Mouse (Mus musculus) heart, embryonic 14.5 days (tissue): ENCODE results near the gene Rpl38. TPM values are rescaled to one million over a fixed set of nuclear protein-coding genes. Genes with fewer than 3 reads are reported as not detected.
"Not testable (repeated sequence)": the region's sequence is repeated elsewhere in the genome, so short reads cannot be mapped to it uniquely, and the experiment has no call there.

Experiments used
- ATAC-seq: fragments of 200-750 bp; cut with Nextera tagmentation; 2 replicates; pipeline ENCODE4 v1.8.0; 2017; ENCODE audit warnings: low read depth, moderate TSS enrichment; ENCODE audit not compliant: insufficient number of reproducible peaks, insufficient read depth, low FRiP score
- H3K27ac ChIP-seq, 2 experiments: fragments of 200-500 bp in 1 of 2; fragments of 300-500 bp in 1 of 2; sonication (generic) in 1 of 2; replicated peaks in 1 of 2; 2 replicates each; pipeline ENCODE4 v1.5.1; 2012 to 2014; ENCODE audit warnings: low read depth in 2 of 2, low read length in 2 of 2, control low read depth in 1 of 2, mild to moderate bottlenecking in 1 of 2, mixed read lengths in 1 of 2; ENCODE audit not compliant: control insufficient read depth in 1 of 2, insufficient read depth in 1 of 2
- H3K27me3 ChIP-seq: fragments of 300-500 bp; sonication (generic); 2 replicates; pipeline ENCODE4 v1.6.1; 2014; ENCODE audit warnings: mild to moderate bottlenecking, low read length, control low read depth; ENCODE audit not compliant: control insufficient read depth, insufficient read depth
- H3K36me3 ChIP-seq: fragments of 300-500 bp; sonication (generic); 2 replicates; pipeline ENCODE4 v1.6.1; 2014; ENCODE audit warnings: mild to moderate bottlenecking, control low read depth, low read length, mixed read lengths; ENCODE audit not compliant: control insufficient read depth, insufficient read depth
- H3K4me1 ChIP-seq, 2 experiments: fragments of 200-500 bp in 1 of 2; fragments of 300-500 bp in 1 of 2; sonication (generic) in 1 of 2; 2 replicates each; pipeline ENCODE4 v1.6.1; 2012 to 2014; ENCODE audit warnings: low read length in 2 of 2, control low read depth in 1 of 2, mixed read lengths in 1 of 2; ENCODE audit not compliant: control insufficient read depth in 2 of 2, insufficient read depth in 2 of 2
- H3K4me2 ChIP-seq: fragments of 300-500 bp; sonication (generic); 2 replicates; pipeline ENCODE4 v1.6.1; 2014; ENCODE audit warnings: mild to moderate bottlenecking, low read length
- H3K4me3 ChIP-seq, 2 experiments: fragments of 200-500 bp in 1 of 2; fragments of 300-500 bp in 1 of 2; sonication (generic) in 1 of 2; 2 replicates each; pipeline ENCODE4 v1.5.1; 2012 to 2014; ENCODE audit warnings: low read length in 2 of 2, mild to moderate bottlenecking in 2 of 2, control low read depth in 1 of 2, low read depth in 1 of 2, moderate library complexity in 1 of 2; ENCODE audit not compliant: control insufficient read depth in 1 of 2, insufficient read depth in 1 of 2
- H3K9ac ChIP-seq: fragments of 300-500 bp; sonication (generic); 2 replicates; pipeline ENCODE4 v1.6.1; 2014; ENCODE audit warnings: mild to moderate bottlenecking, low read length
- H3K9me3 ChIP-seq: fragments of 300-500 bp; sonication (generic); 2 replicates; pipeline ENCODE4 v1.6.1; 2016; ENCODE audit warnings: low read length, control low read depth; ENCODE audit not compliant: control insufficient read depth
- WGBS: fragments of 180-500 bp; shearing (Covaris S2); extraction: QIAGEN DNeasy Blood & Tissue Kit; methylation state at CpG from one replicate; pipeline ENCODE4 v1.1.7; 2014; 5-methylcytosine and 5-hydroxymethylcytosine counted together
- polyA plus RNA-seq: library from polyadenylated mRNA; unstranded; fragments of >200 nt; fragmentation: Nextera tagmentation; extraction: Ambion mirVana; gene quantifications from 2 replicates; pipeline ENCODE4 v1.2.1, GENCODE M21; 2014

Rpl38 gene
- polyA plus RNA-seq, 1 experiment from 2014 or later: 745 TPM

- Histone ChIP-seq H3K9me3 (no peaks in the 10 kb centered on the region), H3K4me3 (no peak overlapping the region), H3K9ac (no peak overlapping the region), H3K27ac (no peak overlapping the region), H3K4me2 (no peak overlapping the region), H3K36me3 (peaks cover 24% of the 10 kb centered on the region), H3K4me1 (peaks cover 12 to 20% of the 10 kb centered on the region in 2 experiments), H3K27me3 (peaks cover 4% of the 10 kb centered on the region; the same call in 1 of the 2 replicates)
- no peak for ATAC-seq
- 31% methylated on average over 16 of the region's 18 CpGs for WGBS
These were observed 940 bp upstream of the Rpl38 start for GRCm38 (mm10) chr11:114667236-114667931.

- peaks cover 12 to 20% of the 10 kb centered on the region in 2 experiments for H3K4me1 ChIP-seq
- not testable (repeated sequence) for H3K4me3 ChIP-seq, ATAC-seq
These were observed 415 bp upstream of the Rpl38 start for GRCm38 (mm10) chr11:114667932-114668285.

GRCm38 (mm10) chr11:114668741-114669623, 658 bp downstream of the Rpl38 start:
- H3K36me3 ChIP-seq: peaks cover 40% of the 10 kb centered on the region
- no peaks in the 10 kb centered on the region for H3K9me3 ChIP-seq
- peak overlapping the region; percentile 89 for H3K4me2 ChIP-seq
- H3K4me1 ChIP-seq: peaks cover 12 to 20% of the 10 kb centered on the region in 2 experiments
- peak overlapping the region; percentile 86 to 95 for H3K4me3 ChIP-seq
- H3K27me3 ChIP-seq: peaks cover 4% of the 10 kb centered on the region; the same call in 1 of the 2 replicates
- peak; percentile 70 for ATAC-seq
- peak overlapping the region; percentile 86 to 90 for H3K27ac ChIP-seq
- under 1% methylated on average over 60 of the region's 60 CpGs for WGBS
- H3K9ac ChIP-seq: peak overlapping the region; percentile 94

More at GRCm38 (mm10) chr11:114667932-114668285, 415 bp upstream of the Rpl38 start:
- not testable (repeated sequence) for H3K9ac ChIP-seq, H3K9me3 ChIP-seq, H3K27me3 ChIP-seq, H3K4me2 ChIP-seq, H3K27ac ChIP-seq
- 21% methylated on average over 11 of the region's 11 CpGs for WGBS
- peaks cover 29% of the 10 kb centered on the region for H3K36me3 ChIP-seq

- peaks cover 12 to 20% of the 10 kb centered on the region in 2 experiments for H3K4me1 ChIP-seq
- H3K27me3 ChIP-seq: peaks cover 4% of the 10 kb centered on the region; the same call in 1 of the 2 replicates
- peaks cover 42% of the 10 kb centered on the region for H3K36me3 ChIP-seq
- ATAC-seq: no peak
- no peaks in the 10 kb centered on the region for H3K9me3 ChIP-seq
- peak overlapping the region; percentile 86 to 90; a peak in 3 of 4 replicates for H3K27ac ChIP-seq
- peak overlapping the region; percentile 86 to 95 for H3K4me3 ChIP-seq
- peak overlapping the region; percentile 89 for H3K4me2 ChIP-seq
- WGBS: 21% methylated on average over 12 of the region's 12 CpGs
- H3K9ac ChIP-seq: peak overlapping the region; percentile 94
These were observed 1.4 kb downstream of the Rpl38 start for GRCm38 (mm10) chr11:114669651-114670168.

- peaks cover 42% of the 10 kb centered on the region for H3K36me3 ChIP-seq
- no peak for ATAC-seq
- 0 out of 2 replicates have a peak overlapping the region, but pooled peaks have one; percentile 89 for H3K4me2 ChIP-seq
- H3K27me3 ChIP-seq: peaks cover 2% of the 10 kb centered on the region; the same call in 1 of the 2 replicates
- 94% methylated on average over 5 of the region's 5 CpGs for WGBS
- peaks cover 14 to 26% of the 10 kb centered on the region in 2 experiments for H3K4me1 ChIP-seq
- peak overlapping the region; percentile 94; the same call in 1 of the 2 replicates for H3K9ac ChIP-seq
- H3K9me3 ChIP-seq: no peaks in the 10 kb centered on the region
- H3K4me3 ChIP-seq: no peak overlapping the region
- no peak overlapping the region for H3K27ac ChIP-seq
These were observed 2.8 kb downstream of the Rpl38 start for GRCm38 (mm10) chr11:114671147-114671546.

GRCm38 (mm10) chr11:114672794-114673718, 4.7 kb downstream of the Rpl38 start:
- Histone ChIP-seq H3K9ac (no peak overlapping the region), H3K36me3 (peaks cover 42% of the 10 kb centered on the region), H3K4me3 (no peak overlapping the region), H3K27ac (no peak overlapping the region), H3K4me1 (peaks cover 22 to 34% of the 10 kb centered on the region in 2 experiments), H3K4me2 (no peak overlapping the region), H3K9me3 (no peaks in the 10 kb centered on the region), H3K27me3 (no peaks in the 10 kb centered on the region)
- WGBS: 65% methylated on average over 9 of the region's 9 CpGs
- no peak for ATAC-seq

GRCm38 (mm10) chr11:114673719-114674050, 5.4 kb downstream of the Rpl38 start:
- Histone ChIP-seq H3K27ac (no peak overlapping the region), H3K27me3 (no peaks in the 10 kb centered on the region), H3K9me3 (no peaks in the 10 kb centered on the region), H3K4me3 (no peak overlapping the region), H3K9ac (no peak overlapping the region), H3K4me2 (no peak overlapping the region), H3K36me3 (peaks cover 42% of the 10 kb centered on the region), H3K4me1 (peaks cover 22 to 34% of the 10 kb centered on the region in 2 experiments)
- no peak for ATAC-seq
- WGBS: 79% methylated on average over 2 of the region's 2 CpGs
